Mouse (Mus musculus): ENCODE results near the gene Adamts9.
A peak's percentile ranks its signal among the peaks of the same experiment; 100 is the strongest.

The Adamts9 gene

DNA sequence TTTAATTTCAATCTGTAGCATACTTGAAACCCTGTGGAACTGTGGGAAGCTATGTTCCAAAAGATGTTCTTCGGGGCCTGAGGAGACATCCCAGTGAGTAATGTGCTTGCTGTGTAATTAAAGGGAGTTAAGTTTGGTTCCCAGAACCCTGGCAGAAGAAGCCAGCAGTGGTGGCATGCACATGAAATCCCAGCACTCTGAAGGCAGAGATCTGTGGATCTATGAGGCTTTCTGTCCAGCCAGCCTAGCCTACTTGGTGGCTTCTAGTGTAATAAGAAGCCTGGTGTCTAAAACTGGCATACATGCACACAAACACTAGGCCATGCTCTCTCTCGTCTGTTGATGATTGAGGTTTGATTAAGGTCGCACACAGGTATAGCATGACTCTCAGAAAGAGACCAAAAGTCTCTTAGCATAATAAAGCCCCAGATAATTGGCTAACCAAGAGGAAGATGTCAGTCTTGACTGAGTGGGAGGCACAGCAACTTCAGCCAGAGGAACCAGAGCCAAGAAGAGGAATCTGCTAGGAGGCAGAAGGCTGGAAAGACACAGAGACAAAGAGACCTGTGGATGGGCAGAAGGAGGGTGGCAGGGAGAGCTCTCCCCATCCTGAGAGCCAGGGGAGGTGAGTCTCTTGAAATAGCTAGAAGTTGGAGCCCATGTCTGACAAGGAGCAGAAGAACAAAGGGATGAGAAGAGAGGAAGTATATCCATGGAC lies 138.9 kb downstream of the Adamts9 start:
- no peak for DNase-seq (ENCODE audit: low spot score)

DNA sequence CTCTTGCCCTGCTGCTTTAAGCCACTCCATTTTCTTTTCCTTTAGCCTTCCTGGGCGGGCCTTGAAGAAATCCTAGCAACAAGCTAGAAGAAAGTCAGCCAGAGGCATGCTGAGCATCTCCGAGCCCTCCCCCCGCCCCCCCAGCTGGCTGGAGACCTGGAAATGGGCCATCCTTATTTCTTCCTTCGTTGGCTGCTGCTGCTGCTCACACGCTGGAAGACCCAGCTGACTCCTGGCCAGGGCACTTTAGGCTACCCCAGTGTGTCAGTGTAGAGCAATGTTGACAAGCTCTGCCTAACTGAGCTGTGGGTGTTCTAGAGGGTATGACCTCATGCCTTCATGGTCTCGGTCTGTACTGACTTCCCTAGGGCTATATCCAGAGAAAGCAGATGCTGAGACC lies 140.1 kb downstream of the Adamts9 start:
- DNase-seq (ENCODE audit: low spot score), result no peak

DNA sequence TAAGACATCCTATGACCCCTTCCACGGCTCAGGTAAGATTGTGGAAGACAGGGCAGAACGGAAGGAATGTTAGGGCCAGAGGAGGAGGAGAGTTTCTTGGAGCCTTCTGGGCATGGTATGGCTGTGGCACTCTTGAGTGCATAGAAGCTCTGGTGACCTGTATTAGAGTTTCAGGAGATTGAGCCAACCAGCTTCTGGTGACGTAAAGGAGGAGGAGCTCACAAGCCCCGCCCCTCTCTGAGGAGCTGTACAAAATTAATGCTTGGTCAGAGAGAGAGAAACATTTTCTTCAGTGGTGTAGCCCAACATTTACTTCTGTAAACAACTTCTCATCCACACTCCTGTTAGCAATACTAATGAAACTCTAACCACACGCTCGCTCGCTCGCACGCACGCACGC lies 140.9 kb downstream of the Adamts9 start:
- no peak for DNase-seq (ENCODE audit: low spot score)

DNA sequence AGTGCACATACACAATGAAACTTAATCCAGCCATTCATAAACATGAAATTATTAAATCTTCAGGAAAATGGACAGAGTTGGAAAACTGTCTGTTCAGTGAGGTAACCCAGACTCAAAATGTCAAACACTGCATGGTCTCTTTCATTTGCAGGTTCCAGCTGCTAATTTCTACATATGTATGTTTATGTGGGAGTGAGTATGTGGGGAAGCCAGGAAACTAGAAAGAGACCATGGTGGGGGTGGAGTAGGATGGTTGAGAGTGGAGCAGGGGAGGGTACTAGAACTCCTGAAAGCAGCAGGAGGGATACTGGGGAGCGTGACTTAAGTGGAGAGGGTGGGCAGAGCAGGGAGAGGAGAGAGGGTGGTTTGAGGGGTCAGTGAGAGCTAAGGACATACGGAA lies 141.8 kb downstream of the Adamts9 start:
- DNase-seq (ENCODE audit: low spot score), result no peak

DNA sequence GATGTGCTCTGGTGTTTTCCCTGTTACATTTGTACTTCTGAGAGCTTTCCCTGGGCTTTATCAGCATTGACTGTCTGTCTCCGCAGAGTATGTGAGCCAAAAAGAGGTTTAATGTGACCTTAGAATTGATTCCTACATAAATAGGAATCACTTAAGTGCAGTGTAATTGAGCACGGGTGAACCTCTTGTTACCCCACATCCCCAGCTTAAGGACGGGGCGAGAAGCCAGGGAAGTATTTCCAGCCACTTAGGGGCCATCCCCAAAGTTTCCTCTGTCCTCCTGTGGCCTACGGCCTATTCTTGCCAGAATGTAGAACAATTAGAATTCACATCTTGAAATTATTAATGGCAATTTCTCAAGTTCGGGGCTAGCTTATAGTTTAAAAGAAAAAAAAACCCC lies 149.5 kb downstream of the Adamts9 start:
- no peak for DNase-seq (ENCODE audit: low spot score)

DNA sequence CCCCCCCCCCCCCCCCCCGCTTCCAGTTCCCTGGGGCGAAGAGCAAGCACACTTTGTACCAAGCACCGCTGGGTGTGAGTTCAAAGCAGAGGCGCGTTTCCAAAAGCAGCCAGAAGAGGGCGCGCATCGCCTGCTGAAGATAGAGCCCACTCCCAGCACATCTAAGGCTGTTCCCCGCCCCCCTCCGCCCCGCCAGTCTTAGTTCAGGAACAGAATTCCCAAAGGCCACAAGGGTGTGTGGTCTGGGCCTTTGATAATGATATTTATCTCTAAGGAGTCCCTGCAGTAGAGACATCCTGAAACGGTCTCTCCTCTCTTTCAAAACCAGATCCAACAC lies 155.9 kb downstream of the Adamts9 start:
- DNase-seq (ENCODE audit: low spot score), result peak; percentile 81

DNA sequence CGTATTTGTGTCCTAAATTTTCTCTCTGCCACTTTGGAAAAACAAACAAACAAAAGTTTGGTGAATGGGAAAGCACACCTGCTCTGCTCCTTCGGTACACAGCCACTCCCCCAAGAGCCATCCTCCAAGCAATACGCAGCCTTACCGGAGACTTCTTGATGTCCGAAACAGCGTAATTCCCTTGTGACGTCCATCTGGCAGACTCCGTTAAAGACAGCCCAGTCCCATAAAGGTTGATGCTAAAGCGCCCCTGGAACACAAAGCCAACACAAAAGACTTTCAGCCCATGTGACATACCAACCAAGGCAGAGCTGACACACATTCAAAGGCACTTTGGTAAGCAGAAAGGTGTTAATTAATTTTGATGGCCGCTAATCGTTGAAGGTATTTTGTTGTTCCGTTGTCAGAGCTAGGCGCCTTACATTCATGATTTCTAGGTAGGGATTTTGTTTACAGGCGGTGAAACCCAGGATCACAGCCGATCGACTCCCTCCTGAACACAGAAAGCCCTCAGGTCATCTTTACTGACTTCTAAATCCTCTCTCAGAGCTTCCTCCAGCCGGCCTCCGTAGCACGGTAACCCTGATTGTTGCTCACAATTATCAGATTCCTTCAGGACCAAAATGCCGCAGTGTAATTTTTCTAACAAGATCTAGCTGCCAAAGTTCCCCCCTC lies 156.5 kb downstream of the Adamts9 start:
- DNase-seq (ENCODE audit: low spot score), result no peak

DNA sequence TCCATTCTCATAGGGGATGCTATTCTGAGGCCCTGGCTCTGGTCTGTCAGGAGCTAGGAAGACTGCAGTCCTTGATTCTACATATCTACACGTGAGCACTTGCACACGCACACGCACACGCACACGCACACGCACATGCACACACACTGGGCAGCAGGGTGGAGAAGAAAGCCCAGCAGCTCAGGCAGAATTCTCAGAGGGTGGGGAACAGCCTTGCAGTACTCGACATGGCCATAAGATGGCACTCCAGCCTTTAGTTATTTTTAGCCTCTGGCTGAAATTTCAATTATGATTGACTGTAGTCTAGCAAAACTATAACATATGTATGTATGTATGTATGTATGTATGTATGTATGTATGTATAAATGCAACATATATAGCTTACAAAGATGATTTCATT lies 158.5 kb downstream of the Adamts9 start:
- peak; percentile 9 for DNase-seq (ENCODE audit: low spot score)

DNA sequence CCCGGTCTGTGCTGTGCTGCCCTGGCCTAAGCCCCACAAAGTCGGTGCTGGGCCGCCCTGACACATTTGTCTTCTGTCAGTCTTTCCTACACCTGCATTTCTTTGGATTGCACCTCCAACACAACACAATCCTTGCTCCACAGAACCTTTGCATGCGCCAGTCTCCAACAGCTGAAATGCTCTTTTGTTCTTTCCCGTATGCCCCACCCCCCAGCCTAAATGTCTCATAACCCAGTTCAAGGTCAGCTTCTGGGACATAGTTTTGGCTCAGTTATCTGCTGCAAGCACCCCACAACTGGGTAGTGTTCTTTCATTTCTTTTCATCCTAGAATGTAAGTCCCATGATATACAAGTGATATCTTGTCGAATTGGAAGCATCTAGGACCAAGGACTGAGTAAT lies 161.8 kb downstream of the Adamts9 start:
- no peak for DNase-seq (ENCODE audit: low spot score)

DNA sequence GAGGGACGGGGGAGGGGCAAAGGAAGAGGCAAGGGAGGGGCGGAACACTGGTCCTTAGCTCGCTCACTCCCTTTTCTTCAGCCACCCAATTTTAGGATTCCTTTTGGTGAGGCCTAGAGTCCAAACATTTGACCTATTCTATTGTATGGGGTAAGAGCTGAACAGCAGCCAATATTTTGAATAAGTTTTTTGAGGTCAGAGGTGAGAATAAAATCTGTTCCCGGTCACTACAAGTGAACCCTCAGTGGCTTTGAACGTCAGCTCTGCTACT lies 163.4 kb downstream of the Adamts9 start:
- no peak for DNase-seq (ENCODE audit: low spot score)

DNA sequence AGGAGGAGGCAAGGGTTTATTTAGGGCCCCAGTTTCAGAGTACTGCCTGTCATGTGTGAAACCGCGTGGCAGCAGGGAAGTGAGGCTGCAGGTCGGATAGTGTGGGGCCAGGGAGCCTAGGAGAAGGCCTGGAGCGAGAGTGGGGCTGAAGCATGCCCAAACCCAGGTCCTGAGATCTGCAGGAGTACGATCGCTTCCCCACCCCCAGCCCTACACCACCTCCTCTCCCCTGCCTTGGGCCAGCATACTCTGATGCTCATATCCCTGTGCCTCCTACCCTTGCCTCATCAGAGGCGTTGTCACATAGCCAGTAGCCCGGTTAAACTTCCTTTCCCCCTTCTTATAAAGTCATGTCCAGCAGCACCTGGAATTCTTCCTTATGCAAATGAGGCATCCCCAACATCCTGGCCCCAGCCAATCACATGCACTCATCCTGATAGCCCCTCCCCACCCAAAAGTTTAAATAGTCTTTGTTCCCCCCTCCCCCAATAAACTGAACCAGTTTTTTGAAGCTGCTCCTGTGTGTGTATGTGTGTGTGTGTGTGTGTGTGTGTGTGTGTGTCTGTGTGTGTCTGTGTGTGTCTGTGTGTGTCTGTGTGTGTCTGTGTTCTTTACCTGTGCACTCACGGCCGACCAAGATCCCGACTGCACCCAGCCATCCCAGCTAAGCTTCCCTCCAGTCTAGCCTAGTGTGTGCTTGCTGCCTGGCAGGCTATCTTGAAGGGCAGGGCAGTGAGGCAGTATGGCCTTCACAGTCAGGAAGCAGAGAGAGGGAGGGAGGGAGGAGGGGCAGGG lies 164.0 kb downstream of the Adamts9 start:
- DNase-seq (ENCODE audit: low spot score), result no peak

DNA sequence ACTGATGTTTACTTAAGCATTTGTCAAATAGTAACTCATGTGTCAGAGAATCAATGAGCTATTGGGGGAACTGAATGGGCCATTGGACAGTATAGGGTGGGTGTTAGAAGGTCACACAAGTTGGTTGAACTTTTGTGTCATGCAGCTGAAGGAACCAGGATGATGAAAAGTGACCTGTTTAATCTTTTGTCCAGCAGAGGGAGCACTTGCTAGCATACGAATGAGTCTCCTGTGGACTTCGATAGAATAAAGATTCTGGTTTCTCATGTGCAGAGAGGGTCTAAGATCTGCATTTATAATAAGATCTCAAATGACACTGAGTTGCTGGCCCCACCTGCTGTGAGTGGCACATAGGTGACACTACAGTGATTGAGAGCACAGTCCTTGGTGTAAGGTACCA lies 166.9 kb downstream of the Adamts9 start:
- no peak for DNase-seq (ENCODE audit: low spot score)

DNA sequence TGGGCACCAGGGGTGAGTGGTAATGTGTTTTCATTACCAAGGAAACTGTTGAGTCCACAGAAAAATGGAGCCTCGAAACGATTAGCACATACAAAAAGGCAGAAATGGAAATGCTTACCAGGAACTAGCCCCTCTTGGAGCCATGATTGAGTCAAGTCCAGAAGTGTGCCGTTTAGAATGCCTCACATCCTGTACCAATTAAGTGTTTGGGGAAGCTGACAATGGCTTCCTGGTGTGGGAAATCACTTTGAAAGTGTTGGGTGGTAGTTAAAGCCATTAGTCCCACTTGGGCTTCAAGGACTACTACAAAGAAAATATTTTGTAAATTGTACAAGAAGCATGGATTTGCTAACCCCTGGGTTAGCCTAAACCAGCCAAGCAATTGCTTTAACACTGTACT lies 180.9 kb downstream of the Adamts9 start:
- no peak for DNase-seq (ENCODE audit: low spot score)

DNA sequence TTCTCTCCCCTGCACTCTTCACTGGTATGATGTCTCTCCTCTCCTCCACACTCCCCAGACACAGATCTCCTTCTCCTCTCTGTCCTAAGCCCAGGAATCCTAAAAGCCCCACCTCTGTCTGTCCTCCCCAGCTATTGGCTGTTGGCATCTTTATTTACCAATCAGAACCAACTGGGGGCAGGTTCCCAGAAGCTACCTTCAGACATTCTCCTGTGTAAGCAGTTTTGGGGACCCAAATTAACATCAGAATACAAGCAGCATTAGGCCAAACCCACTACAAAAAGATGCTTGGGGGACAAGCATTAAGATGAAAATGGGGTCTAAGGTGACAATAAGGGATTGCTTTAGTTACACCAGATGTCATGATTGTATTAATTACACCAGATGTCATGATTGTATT lies 183.7 kb downstream of the Adamts9 start:
- DNase-seq (ENCODE audit: low spot score), result no peak

DNA sequence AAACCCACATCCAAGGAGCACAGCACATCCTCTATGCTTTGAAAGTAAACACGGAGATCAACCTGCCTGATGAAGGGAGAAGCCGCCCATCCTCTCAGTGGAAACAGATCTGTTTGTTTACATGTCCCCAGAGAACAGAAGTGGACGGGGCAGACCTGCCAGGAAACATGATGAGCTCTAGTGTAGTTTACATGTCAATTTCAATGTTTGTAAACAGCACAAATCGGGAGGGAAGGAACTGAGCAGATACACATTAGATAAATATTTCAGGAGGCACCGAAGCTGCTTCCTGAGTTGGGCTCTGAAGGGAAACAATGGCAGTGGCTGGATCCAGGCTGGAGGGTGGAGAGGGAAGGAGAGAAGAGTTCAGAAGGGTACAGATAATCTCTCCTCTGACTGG lies 187.5 kb downstream of the Adamts9 start:
- peak; percentile 17 for DNase-seq (ENCODE audit: low spot score)

DNA sequence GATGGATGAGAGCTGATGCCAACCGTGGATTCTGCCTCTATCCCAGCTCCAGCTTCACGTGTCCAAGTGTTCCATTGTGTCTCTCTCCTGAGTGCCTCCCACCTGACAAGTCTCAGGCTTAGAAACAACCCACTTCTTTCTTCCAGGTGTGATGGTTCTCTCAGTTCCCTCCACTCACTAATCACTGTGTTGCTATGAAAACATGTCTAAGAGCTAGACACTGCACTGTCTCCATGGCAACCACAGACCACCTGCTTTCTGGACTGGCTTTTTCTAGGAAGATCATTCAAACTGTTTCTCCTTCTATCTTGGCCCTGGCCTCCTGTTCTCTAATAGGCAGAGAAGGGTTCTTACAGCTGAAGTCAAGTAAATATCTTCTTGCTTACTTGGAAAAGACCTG lies 190.6 kb downstream of the Adamts9 start:
- DNase-seq (ENCODE audit: low spot score), result no peak

DNA sequence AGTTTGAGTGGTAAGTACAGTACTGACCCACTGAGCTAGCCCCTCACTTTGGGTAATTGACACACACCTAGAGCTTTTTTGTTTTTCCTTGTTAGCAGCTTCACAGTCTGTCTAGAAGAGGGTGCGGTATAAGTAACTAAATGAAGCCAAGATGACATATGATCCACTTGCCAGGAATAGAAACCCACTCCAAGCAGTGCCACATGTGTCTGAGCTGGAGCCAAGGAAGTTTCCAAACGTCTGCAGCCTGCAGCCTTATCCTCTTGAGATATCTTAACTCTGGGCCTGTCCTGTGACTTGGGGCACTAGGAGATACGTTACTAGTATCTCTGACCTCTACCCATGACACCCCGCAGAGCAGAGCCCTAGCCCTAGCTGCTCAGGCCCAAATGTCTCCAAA lies 193.9 kb downstream of the Adamts9 start:
- DNase-seq (ENCODE audit: low spot score), result no peak

DNA sequence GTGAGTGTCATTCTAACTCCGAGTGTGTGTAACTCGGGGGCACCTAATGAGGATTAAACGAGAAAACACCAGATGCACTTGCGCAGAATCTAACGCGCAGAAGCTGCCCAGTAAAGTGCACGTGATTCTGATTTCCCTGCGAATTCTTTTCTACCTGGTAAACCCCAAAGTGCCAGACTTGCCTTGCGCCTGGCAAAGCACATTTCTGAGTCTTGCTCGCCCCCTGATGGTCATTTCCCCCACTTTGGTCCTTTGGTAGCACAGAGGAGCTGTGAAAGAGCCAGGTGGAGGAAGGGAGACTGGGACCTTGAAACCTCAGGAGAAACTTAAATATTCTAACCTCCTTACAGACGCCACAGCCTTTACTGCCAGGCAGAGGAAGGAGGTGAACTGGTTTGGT lies 199.7 kb downstream of the Adamts9 start:
- peak; percentile 19 for DNase-seq (ENCODE audit: low spot score)

DNA sequence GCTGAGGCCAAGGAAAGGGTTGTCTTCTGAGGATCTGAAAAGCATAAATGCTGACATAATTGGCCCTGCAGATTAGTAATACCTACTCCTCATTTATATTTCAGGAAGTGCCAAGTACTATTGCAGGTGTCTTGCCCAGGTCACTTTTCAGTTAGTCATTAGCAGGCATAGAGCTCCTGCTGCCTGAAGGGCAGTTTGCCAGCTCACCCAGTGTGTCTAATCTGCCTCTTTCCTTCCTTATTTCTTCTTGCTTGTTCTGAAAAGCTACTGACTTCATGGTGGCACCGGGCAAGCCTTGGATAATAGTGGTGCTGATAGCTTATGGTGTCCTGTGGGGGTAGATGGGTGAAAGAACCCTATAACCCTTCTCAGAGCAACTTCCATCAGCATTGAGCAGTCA lies 206.2 kb downstream of the Adamts9 start:
- no peak for DNase-seq (ENCODE audit: low spot score)

DNA sequence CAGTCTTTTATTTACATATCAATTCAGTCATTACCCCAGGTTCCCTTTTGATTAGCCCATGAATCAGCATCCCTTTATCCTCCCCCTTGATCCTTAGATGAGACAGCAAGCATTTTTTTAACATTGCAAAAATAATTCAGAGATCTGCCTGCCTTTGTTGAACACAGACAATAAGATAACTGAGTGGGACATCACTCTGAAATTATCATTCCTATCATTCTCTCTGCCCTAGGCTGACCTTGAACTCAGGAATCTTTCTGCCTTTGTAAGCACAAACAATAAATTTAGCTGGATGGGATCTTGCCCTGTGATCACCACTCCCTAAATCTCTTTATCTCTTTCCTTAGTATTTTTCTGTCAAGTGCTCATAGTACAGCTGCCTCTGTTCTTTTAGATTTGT lies 209.6 kb downstream of the Adamts9 start:
- no peak for DNase-seq (ENCODE audit: low spot score)

DNA sequence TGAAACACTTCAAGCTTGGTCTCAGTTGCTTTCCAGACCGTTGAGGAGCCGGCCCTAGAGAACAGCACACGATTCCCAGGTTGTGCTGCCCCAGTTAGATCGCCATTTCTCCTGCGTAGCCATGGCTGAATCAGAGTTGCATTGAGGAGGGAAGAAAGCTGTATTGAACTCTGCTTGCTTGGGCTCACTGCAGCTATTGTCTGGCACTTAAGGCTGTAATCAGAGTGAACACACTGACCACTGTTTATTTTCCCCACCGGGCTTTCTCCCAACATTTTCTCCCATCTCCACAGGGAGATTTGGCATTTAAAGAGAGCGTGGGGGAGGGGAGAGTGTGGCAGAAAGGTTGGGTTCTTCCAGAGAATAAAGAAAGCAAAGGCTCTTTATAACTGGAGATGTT lies 214.8 kb downstream of the Adamts9 start:
- no peak for DNase-seq (ENCODE audit: low spot score)

DNA sequence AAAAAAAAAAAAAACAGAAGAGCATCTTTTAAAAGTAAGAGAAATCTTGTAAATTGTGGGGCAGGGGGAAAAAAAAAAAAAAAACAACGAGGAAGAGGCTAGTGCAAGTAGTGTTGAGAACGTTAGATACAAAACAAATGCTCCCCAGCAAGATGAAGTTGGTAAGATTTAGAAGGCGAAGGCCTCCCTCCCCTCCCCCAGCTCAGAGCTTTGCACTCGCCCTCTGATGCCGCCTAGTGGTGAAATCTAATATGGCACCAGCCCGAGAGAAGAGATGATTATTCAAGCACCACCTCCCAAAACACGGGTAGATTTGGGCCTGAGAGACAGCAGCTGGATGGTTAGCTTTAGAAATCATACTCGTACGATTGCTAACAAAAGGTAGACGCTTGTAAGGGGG lies 215.2 kb downstream of the Adamts9 start:
- DNase-seq (ENCODE audit: low spot score), result peak; percentile 67

DNA sequence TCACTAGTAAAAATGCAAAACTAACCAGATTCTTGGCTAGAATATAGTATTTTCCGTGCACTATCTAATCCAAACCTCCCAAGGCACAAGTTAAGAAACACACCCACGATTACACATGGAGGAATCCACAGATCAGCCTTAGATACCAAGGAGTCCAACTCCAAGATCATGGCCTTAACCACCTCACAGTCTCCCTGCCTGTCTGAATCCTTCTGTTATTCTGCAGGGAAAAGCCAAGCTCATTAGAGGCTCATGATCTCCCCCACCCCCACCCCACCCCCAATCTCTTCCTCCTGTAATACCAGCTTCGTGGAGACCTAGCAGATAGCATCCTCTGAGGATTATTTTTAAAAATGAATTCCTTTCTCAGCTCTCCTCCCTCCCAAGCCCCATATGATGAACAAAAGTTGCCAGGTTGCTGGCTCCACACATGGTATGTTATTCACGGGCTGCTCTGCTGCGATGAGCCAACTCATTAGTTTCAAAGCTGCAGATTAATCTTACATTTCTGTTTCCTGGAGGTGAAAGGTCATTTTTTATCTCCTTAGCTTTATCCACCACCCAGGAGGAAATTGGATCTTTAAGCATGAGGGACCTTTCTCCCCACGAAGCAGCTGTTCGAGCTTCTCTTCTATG lies 215.8 kb downstream of the Adamts9 start:
- DNase-seq (ENCODE audit: low spot score), result no peak
